Mouse (Mus musculus) left cerebral cortex, postnatal 4 days (tissue): ENCODE data around the gene Zbtb6. TPM values are rescaled to one million over a fixed set of nuclear protein-coding genes. Genes with fewer than 3 reads are reported as not detected.

ENCODE experiments used
- DNase-seq: peaks from one replicate; pipeline ENCODE4 v3.0.0-alpha.2; 2022
- intact Hi-C: fragments of 180-260 bp; cut with DNase I; formaldehyde crosslinking; loops from one replicate; pipeline ENCODE4 v1.15.1; 2025
- total RNA-seq, 2 experiments: library from RNA; stranded (reverse); gene quantifications; 2 replicates each; pipeline ENCODE4 v1.2.3; 2021

Gene Zbtb6
- total RNA-seq, 2 experiments from 2014 or later, result 30.5 to 31.7 TPM

DNA sequence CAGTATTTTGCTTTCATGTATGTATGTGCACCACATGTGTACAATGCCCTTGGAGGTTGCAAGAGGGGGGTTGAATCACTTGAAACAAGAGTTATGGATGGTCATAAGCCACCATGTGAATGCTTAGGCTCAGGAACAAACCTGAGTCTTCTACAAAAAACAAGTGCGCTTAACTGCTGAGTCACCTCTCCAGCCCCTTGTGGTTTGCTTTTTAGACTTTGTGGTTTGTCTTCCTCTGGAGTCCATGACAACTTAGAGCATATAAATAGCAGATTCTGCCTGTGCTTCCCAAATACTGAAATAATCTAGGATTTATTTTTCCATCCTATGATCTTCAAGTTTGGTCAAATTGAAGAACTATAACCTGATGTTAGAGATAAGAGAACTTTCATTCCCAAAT lies 67.0 kb downstream of the Zbtb6 start:
- intact Hi-C loops, result no loop called here
- DNase-seq, result no peak

Other genes starting within 250 kb of the Zbtb6 start
- gene Olfr366, start 231.6 kb downstream of the Zbtb6 start, total RNA-seq, result not detected
- gene Olfr368, start 116.7 kb downstream of the Zbtb6 start, total RNA-seq, result not detected
- 10 to 100 TPM; 37.1 to 40.2 TPM for gene Pdcl, start 83.8 kb downstream of the Zbtb6 start, total RNA-seq
- 10 to 100 TPM; 87.9 to 93.5 TPM for gene Rc3h2, start 20.3 kb downstream of the Zbtb6 start, total RNA-seq
- gene Zbtb26, start within 50 bp of the Zbtb6 start, total RNA-seq, result 10 to 100 TPM in 1 of 2 experiments, 1 to 10 TPM in 1; 8.8 to 12.8 TPM
- 100 to 1,000 TPM; 111 to 115 TPM for gene Rabgap1, start 108 bp upstream of the Zbtb6 start, total RNA-seq
- 10 to 100 TPM; 32.3 to 40.2 TPM for gene Gpr21, start 73.2 kb upstream of the Zbtb6 start, total RNA-seq